Mouse (Mus musculus): ENCODE results near the gene Eno3. TPM values are rescaled to one million over a fixed set of nuclear protein-coding genes. Genes with fewer than 3 reads are reported as not detected.

The Eno3 gene
- polyA plus RNA-seq, 1 experiment from 2014 or later, result 37.9 TPM

DNA sequence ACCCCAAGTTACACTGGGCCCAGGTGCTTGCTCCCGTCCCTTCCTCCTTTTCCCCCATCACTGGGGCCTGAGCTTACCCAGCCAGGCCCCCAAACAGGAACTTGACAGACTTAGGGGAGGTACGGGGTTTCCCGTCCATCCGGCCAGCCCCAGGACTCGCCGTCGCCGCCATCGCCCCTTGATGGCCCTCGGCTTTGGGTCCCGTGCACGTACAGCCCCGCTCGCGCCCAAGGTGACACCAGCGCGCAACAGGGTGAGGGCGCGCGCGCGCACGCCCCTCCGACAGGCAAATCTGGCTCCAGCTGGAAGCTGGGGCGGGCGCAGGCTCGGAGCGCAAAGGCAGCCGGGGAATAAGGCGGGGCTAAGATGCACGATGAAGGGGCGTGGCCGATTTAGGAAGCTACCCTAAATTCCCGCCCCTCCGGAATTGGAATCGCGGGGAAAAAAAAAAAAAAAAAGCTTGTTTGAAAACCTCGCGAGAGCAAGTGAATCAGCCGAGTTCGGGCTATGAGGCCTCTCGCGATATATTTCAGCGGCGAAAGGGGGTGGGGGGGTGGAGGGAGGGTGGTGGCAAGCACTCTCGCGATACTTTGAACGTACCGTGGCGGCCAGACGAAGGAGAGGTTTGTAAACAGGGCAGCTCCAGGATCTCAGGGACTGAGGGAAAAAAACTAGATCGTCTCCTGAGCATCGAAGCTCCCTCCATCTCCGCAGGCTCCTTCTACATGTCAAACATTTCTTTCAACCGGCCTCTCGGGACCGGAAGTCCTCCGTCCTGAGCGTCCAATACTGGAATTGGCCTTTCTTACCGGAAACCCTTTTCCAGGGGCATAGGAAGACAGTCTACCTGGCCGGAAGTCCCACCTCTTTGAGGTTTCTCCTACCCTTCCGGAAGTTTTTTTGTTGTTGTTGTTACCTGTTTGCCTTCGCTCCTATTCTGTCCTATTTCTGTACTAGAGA lies 10.0 kb upstream of the Eno3 start, which contains the start of the genes Rnf167 and Slc25a11:
Gene Rnf167 (plus strand): TSS at position 545 of the 960 bp plus-strand sequence.
Gene Slc25a11 (minus strand): TSS at position 789 of the 960 bp plus-strand sequence.
- peak; percentile 91 for ATAC-seq (ENCODE audit: low read depth)
- peak within 1 kb of the TSS; percentile 99 for H3K27ac ChIP-seq (ENCODE audit: low read length)
- H3K9me3 ChIP-seq (ENCODE audit: control insufficient read depth, low read length), result no peaks in the 10 kb centered on the region
- under 1% methylated on average over 63 of the region's 63 CpGs for whole genome bisulfite sequencing
- H3K4me1 ChIP-seq (replicated peaks; ENCODE audit: control insufficient read depth, insufficient read depth, low read length), result peaks cover 40% of the 10 kb centered on the region
- peaks cover 41% of the 10 kb centered on the region for H3K36me3 ChIP-seq (ENCODE audit: control insufficient read depth, insufficient read depth, low read length)
- H3K4me3 ChIP-seq (ENCODE audit: low read length), result peak within 1 kb of the TSS; percentile 91
- no peaks in the 10 kb centered on the region for H3K27me3 ChIP-seq (ENCODE audit: control insufficient read depth, insufficient read depth, low read depth, low read length)
- H3K4me2 ChIP-seq (ENCODE audit: low read depth, low read length), result peak within 1 kb of the TSS; percentile 94
- peak within 1 kb of the TSS; percentile 96 for H3K9ac ChIP-seq (ENCODE audit: low read length)

DNA sequence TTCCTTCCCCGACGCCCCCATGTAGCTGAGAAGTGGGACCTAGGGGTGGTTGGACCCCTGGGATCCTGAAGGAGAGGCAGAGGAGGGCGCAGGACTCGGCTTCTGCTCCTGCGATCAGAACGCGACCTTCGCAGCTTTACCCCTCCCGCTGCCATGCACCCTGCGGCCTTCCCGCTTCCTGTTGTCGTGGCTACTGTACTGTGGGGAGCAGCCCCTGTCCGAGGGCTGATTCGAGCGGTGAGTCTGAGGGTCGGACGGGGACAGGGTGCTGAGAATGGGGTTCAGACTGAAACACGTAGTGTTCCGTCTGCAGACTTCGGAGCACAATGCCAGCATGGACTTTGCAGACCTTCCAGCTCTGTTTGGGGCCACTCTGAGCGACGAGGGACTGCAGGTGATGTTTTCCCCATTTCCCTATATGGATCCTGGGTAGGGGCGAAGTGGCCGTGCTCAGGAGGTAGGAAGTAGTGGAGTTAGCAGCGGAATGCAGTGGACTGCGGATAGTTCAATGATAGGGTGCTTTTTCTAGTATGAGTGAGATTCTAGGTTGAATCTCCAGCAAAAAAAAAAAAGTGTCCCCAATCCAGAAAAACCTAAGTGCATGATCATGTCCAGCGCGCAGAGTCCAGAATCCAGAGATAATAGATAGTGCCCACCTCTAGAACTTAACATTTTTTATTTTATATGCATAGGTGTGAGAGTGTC lies 9.1 kb upstream of the Eno3 start:
- peak overlapping the region; percentile 91 for H3K4me3 ChIP-seq (ENCODE audit: low read length)
- peak overlapping the region; percentile 95 for H3K9ac ChIP-seq (ENCODE audit: low read length)
- peak overlapping the region; percentile 99 for H3K27ac ChIP-seq (ENCODE audit: low read length)
- H3K4me1 ChIP-seq (replicated peaks; ENCODE audit: control insufficient read depth, insufficient read depth, low read length), result peaks cover 49% of the 10 kb centered on the region
- peak overlapping the region; percentile 94 for H3K4me2 ChIP-seq (ENCODE audit: low read depth, low read length)
- H3K9me3 ChIP-seq (ENCODE audit: control insufficient read depth, low read length), result no peaks in the 10 kb centered on the region
- WGBS, result 3% methylated on average over 28 of the region's 28 CpGs
- H3K36me3 ChIP-seq (ENCODE audit: control insufficient read depth, insufficient read depth, low read length), result peaks cover 46% of the 10 kb centered on the region
- H3K27me3 ChIP-seq (ENCODE audit: control insufficient read depth, insufficient read depth, low read depth, low read length), result no peaks in the 10 kb centered on the region
- ATAC-seq (ENCODE audit: low read depth), result peak; percentile 16

DNA sequence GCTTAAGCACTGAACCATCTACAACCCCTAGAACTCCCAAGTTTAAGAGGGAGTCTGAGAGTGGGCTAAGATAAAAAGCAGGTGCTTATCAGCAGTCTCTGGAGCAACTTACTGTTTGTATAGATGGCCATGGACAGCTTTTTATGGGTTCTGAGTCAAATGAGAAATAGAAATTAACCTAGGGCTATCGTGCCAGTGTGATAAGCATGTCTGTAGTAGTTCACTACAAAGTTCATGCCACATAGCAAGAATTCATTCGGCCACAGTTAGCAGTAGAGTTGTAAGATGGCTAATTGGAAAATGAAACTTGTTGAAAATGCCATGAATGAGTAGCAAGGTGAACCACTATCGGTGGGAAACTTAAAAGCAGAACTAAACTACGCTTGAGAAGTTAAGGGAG lies 8.5 kb upstream of the Eno3 start:
- WGBS, result 71% methylated on average over 4 of the region's 4 CpGs
- no peak for ATAC-seq (ENCODE audit: low read depth)
- peaks cover 44% of the 10 kb centered on the region for H3K36me3 ChIP-seq (ENCODE audit: control insufficient read depth, insufficient read depth, low read length)
- H3K27ac ChIP-seq (ENCODE audit: low read length), result no peak overlapping the region
- H3K9ac ChIP-seq (ENCODE audit: low read length), result peak overlapping the region; percentile 95
- H3K4me2 ChIP-seq (ENCODE audit: low read depth, low read length), result peak overlapping the region; percentile 94
- H3K27me3 ChIP-seq (ENCODE audit: control insufficient read depth, insufficient read depth, low read depth, low read length), result no peaks in the 10 kb centered on the region
- peaks cover 49% of the 10 kb centered on the region for H3K4me1 ChIP-seq (replicated peaks; ENCODE audit: control insufficient read depth, insufficient read depth, low read length)
- H3K9me3 ChIP-seq (ENCODE audit: control insufficient read depth, low read length), result no peaks in the 10 kb centered on the region
- peak overlapping the region; percentile 91 for H3K4me3 ChIP-seq (ENCODE audit: low read length)

DNA sequence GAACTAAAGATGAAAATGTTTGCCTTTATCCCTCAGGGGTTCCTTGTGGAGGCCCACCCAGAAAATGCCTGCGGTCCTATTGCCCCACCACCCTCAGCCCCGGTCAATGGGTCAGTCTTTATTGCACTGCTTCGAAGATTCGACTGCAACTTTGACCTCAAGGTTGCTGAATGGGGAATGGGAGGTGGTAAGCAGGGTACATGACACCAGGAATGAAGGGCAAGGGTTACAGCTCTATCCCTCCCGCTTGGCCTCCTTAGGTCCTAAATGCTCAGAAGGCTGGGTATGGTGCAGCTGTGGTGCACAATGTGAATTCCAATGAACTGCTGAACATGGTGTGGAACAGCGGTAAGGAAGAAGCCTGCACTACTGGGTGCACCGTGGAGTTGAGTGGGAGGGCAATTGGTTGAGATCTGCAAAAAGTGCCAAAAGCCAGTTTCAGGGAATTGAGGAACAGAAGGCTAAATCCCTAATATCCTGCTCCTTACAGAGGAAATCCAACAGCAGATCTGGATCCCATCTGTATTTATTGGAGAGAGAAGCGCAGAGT lies 7.7 kb upstream of the Eno3 start:
- H3K9me3 ChIP-seq (ENCODE audit: control insufficient read depth, low read length), result no peaks in the 10 kb centered on the region
- H3K9ac ChIP-seq (ENCODE audit: low read length), result no peak overlapping the region
- H3K4me3 ChIP-seq (ENCODE audit: low read length), result peak overlapping the region; percentile 91; the same call in 1 of the 2 replicates
- H3K27me3 ChIP-seq (ENCODE audit: control insufficient read depth, insufficient read depth, low read depth, low read length), result no peaks in the 10 kb centered on the region
- peaks cover 42% of the 10 kb centered on the region for H3K36me3 ChIP-seq (ENCODE audit: control insufficient read depth, insufficient read depth, low read length)
- H3K4me1 ChIP-seq (replicated peaks; ENCODE audit: control insufficient read depth, insufficient read depth, low read length), result peaks cover 49% of the 10 kb centered on the region
- no peak for ATAC-seq (ENCODE audit: low read depth)
- H3K4me2 ChIP-seq (ENCODE audit: low read depth, low read length), result 0 out of 2 replicates have a peak overlapping the region, but pooled peaks have one; percentile 94
- WGBS, result 77% methylated on average over 8 of the region's 8 CpGs
- no peak overlapping the region for H3K27ac ChIP-seq (ENCODE audit: low read length)

DNA sequence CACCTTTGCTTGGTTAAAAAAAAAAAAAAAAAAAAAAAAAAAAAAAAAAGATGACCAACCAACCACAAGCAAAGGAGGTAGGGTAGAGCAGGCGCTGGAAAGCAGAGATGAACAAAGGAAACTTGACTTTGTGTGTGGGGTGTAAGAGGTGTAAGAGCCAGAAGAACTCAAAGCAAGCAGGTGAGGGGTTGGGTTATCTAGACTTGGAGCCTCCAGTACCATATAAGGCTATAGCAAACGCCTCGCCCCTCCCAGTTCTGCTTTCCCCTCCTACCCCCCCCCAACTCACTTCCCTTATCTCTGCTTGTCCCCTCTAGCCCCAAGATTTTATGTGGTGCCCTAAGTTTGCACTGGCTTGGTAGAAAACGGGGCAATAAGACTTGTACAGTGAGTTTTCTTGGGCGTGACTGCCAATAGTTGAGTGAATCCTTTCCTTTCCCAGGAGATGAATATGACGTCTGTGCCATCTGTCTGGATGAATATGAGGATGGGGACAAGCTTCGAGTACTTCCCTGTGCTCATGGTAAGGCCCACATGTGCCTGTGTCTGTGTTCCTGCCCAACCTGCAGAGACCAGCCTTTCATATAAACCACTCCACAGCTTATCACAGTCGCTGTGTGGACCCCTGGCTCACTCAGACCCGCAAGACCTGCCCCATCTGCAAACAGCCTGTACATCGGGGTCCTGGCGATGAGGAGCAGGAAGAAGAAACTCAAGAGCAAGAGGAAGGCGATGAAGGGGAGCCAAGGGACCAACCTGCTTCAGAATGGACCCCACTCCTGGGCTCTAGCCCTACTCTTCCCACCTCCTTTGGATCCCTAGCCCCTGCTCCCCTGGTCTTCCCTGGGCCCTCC lies 6.5 kb upstream of the Eno3 start:
- H3K27ac ChIP-seq (ENCODE audit: low read length), result peak overlapping the region; percentile 14
- 0 out of 2 replicates have a peak overlapping the region, but pooled peaks have one; percentile 2 for H3K4me3 ChIP-seq (ENCODE audit: low read length)
- WGBS, result 61% methylated on average over 12 of the region's 12 CpGs
- H3K27me3 ChIP-seq (ENCODE audit: control insufficient read depth, insufficient read depth, low read depth, low read length), result no peaks in the 10 kb centered on the region
- H3K9me3 ChIP-seq (ENCODE audit: control insufficient read depth, low read length), result no peaks in the 10 kb centered on the region
- peaks cover 47% of the 10 kb centered on the region for H3K4me1 ChIP-seq (replicated peaks; ENCODE audit: control insufficient read depth, insufficient read depth, low read length)
- ATAC-seq (ENCODE audit: low read depth), result no peak
- peak overlapping the region; percentile 22; the same call in 1 of the 2 replicates for H3K9ac ChIP-seq (ENCODE audit: low read length)
- H3K4me2 ChIP-seq (ENCODE audit: low read depth, low read length), result peak overlapping the region; percentile 9; the same call in 1 of the 2 replicates
- H3K36me3 ChIP-seq (ENCODE audit: control insufficient read depth, insufficient read depth, low read length), result peaks cover 35% of the 10 kb centered on the region

DNA sequence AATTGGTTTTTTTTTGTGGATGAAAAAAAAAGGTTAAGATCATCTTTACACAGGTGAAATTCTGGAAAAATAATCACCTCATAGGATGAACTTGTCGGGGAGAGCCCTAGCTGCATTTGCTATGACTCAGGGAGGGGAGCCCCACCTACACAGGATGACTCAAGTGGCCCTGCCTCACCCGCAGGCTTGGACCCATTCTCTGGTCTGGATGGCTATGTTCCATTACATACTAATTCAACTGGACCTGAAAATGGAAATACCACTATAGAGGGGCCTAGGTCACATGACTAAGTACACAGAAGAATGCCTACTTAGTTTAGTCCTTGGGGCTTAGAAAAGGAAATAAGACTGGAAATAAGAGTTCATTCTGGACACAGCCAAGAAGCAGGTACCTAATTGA lies 5.6 kb upstream of the Eno3 start:
- H3K36me3 ChIP-seq (ENCODE audit: control insufficient read depth, insufficient read depth, low read length), result peaks cover 35% of the 10 kb centered on the region

DNA sequence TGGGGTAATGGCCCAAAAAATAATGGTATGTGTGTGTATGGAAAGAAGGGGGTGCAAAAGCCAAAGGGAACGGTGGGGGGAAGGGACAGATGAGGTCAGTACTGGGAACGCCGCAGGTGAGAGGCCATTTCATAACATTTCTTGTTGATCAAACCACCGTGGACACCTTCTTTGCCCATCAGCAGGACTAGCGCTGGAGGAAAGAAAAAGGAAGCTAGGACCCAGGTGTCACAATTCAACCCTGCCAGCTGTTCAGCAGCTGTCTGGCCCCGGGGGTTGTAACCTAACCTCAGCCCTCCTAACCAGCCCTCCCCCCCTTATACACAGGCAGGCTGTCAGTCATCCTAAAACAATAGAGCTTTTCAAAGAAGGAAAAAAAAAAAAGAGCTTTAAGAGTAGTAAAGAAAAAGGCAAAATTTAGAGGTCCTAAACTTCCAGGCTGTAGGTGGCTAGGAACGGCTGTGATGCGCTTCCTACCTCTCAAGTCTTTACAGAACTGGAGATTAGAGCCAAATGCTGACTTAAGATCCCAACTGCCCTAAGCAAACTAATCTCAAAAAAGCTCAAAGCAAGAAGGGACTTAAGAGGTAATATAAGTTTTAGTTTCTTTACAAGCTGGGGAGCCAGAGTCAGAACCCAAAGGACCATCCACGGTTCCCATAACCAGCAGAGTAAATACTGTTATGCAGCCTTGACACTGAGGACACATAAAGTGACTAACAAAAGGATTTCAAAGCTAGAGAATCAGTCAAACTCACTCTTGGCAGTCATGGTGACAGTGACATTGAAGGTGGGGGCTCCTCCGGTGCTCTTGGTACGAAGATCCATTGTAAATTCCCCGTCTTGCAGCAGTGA lies 4.7 kb upstream of the Eno3 start:
- Histone ChIP-seq H3K36me3 (ENCODE audit: control insufficient read depth, insufficient read depth, low read length) (peaks cover 35% of the 10 kb centered on the region), H3K27me3 (ENCODE audit: control insufficient read depth, insufficient read depth, low read depth, low read length) (no peaks in the 10 kb centered on the region), H3K4me1 (replicated peaks; ENCODE audit: control insufficient read depth, insufficient read depth, low read length) (peaks cover 56% of the 10 kb centered on the region), H3K4me2 (ENCODE audit: low read depth, low read length) (peak overlapping the region; percentile 73), H3K4me3 (ENCODE audit: low read length) (peak overlapping the region; percentile 100), H3K27ac (ENCODE audit: low read length) (peak overlapping the region; percentile 99; the same call in 1 of the 2 replicates), H3K9me3 (ENCODE audit: control insufficient read depth, low read length) (no peaks in the 10 kb centered on the region), H3K9ac (ENCODE audit: low read length) (peak overlapping the region; percentile 100)
- ATAC-seq (ENCODE audit: low read depth), result no peak
- 43% methylated on average over 12 of the region's 12 CpGs for WGBS

More for the DNA sequence above, 5.6 kb upstream of the Eno3 start:
- Histone ChIP-seq H3K27ac (ENCODE audit: low read length) (no peak overlapping the region; the same call in 1 of the 2 replicates), H3K4me3 (ENCODE audit: low read length) (0 out of 2 replicates have a peak overlapping the region, but pooled peaks have one; percentile 10), H3K27me3 (ENCODE audit: control insufficient read depth, insufficient read depth, low read depth, low read length) (no peaks in the 10 kb centered on the region), H3K4me2 (ENCODE audit: low read depth, low read length) (peak overlapping the region; percentile 20; the same call in 1 of the 2 replicates), H3K4me1 (replicated peaks; ENCODE audit: control insufficient read depth, insufficient read depth, low read length) (peaks cover 47% of the 10 kb centered on the region), H3K9ac (ENCODE audit: low read length) (peak overlapping the region; percentile 41; the same call in 1 of the 2 replicates), H3K9me3 (ENCODE audit: control insufficient read depth, low read length) (no peaks in the 10 kb centered on the region)
- no peak for ATAC-seq (ENCODE audit: low read depth)
- WGBS, result 52% methylated on average over 2 of the region's 2 CpGs

Measured in lung, embryonic 16.5 days (tissue).